ENCODE assay signal across 14 mouse cellular contexts in the genomic region with DNA sequence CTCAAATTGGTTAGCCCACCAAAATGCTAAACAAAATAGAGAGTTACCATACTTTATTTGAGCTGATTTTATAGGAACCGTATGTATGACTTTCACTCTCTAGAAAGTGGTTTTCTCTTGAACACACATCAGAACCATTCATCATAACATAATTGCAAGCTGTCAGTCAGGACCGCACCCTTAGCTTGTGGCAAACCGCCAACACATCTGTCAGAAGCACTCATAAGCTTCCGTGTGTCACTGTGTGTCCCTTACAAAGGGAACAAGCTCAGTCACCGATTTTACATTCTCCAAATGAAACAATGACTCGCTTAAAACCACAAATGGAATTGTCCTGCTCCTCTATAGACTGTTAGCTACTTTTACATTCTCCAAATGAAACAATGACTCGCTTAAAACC.
DNase-seq lines count a peak whose midpoint lies in the region; ATAC-seq and TF ChIP-seq lines count a peak whose summit lies in the region.
"Had no signal": no experiment of that assay in that cellular context is flagged by ENCODE, and none has a peak within 500 bp of the region (broad histone marks: within the 10 kb centered on the region; RNA-seq: fewer than 3 reads in every experiment).

No protein-coding gene starts in this region.

- H3K9ac ChIP-seq in lung, embryonic 14.5 days: no peak overlapping the region
- no peak overlapping the region for H3K9ac ChIP-seq in hindbrain, embryonic 11.5 days (ENCODE audit: low read depth, low read length)
- H3K9ac ChIP-seq: heart, embryonic 15.5 days; lung, embryonic 15.5 days had no signal

- H3K27me3 ChIP-seq in lung, embryonic 14.5 days (ENCODE audit: insufficient read depth, low read length): no peaks in the 10 kb centered on the region
- H3K27me3 ChIP-seq in hindbrain, embryonic 11.5 days (ENCODE audit: control insufficient read depth, insufficient read depth, low read length): no peaks in the 10 kb centered on the region
- H3K27me3 ChIP-seq: heart, embryonic 15.5 days; lung, embryonic 15.5 days had no signal

- no peak overlapping the region for H3K4me2 ChIP-seq in lung, embryonic 14.5 days
- H3K4me2 ChIP-seq in hindbrain, embryonic 11.5 days (replicated peaks; ENCODE audit: low read depth, low read length): no peak overlapping the region
- H3K4me2 ChIP-seq: heart, embryonic 15.5 days; lung, embryonic 15.5 days had no signal

- ATAC-seq in lung, embryonic 14.5 days (ENCODE audit: insufficient read depth): no peak
- no peak for ATAC-seq in hindbrain, embryonic 11.5 days (ENCODE audit: low FRiP score)
- ATAC-seq: inflammation-experienced regulatory T-cells, adult 6 months had no signal

- no peaks in the 10 kb centered on the region for H3K36me3 ChIP-seq in lung, embryonic 14.5 days (ENCODE audit: insufficient read depth)
- no peaks in the 10 kb centered on the region for H3K36me3 ChIP-seq in hindbrain, embryonic 11.5 days (ENCODE audit: control insufficient read depth, insufficient read depth, low read length)
- H3K36me3 ChIP-seq: heart, embryonic 15.5 days; lung, embryonic 15.5 days had no signal

- H3K9me3 ChIP-seq in lung, embryonic 14.5 days (ENCODE audit: low read depth, low read length): no peaks in the 10 kb centered on the region
- no peaks in the 10 kb centered on the region for H3K9me3 ChIP-seq in hindbrain, embryonic 11.5 days (ENCODE audit: control insufficient read depth, low read length)
- H3K9me3 ChIP-seq: heart, embryonic 15.5 days; lung, embryonic 15.5 days had no signal

- H3K4me3 ChIP-seq in lung, embryonic 14.5 days (ENCODE audit: low read depth, low read length): no peak overlapping the region
- no peak overlapping the region for H3K4me3 ChIP-seq in layer of hippocampus, adult 2 months
- H3K4me3 ChIP-seq in hindbrain, embryonic 11.5 days (ENCODE audit: low read depth, low read length): no peak overlapping the region
- H3K4me3 ChIP-seq: heart, embryonic 15.5 days; lung, embryonic 15.5 days had no signal

- peak; percentile 39 for DNase-seq in lung, embryonic 14.5 days
- no peak for DNase-seq in lung, postnatal 10 days
- DNase-seq in Muller cell, postnatal 12 days (ENCODE audit: inconsistent ontology term): peak; percentile 35
- DNase-seq in induced T-regulatory cell, adult 2 months (ENCODE audit: low read depth): peak; percentile 3
- peak; percentile 6 to 23 for DNase-seq in thymus, postnatal 10 days (ENCODE audit: low spot score in 2 of 2)
- no peak for DNase-seq in layer of hippocampus, adult 2 months (ENCODE audit: low spot score in 2 of 2)
- no peak for DNase-seq in urinary bladder, postnatal 10 days (ENCODE audit: low spot score)
- no peak for DNase-seq in hindbrain, embryonic 11.5 days (ENCODE audit: low spot score)
- DNase-seq: gastrocnemius, postnatal 14 days; kidney, postnatal 4 days; spleen, adult 18-20 months had no signal

- no peak for TF ChIP-seq CTCF in lung, embryonic 14.5 days (IDR thresholded peaks at IDR 0.05; ENCODE audit: low read depth)
- no peak for TF ChIP-seq CTCF in layer of hippocampus, adult 2 months (conservative IDR thresholded peaks at IDR 0.05)

- no peaks in the 10 kb centered on the region for H3K4me1 ChIP-seq in lung, embryonic 14.5 days (ENCODE audit: insufficient read depth)
- no peaks in the 10 kb centered on the region for H3K4me1 ChIP-seq in hindbrain, embryonic 11.5 days (replicated peaks; ENCODE audit: control insufficient read depth, insufficient read depth, low read length)
- H3K4me1 ChIP-seq: heart, embryonic 15.5 days; lung, embryonic 15.5 days had no signal

- WGBS in lung, embryonic 14.5 days: 51% methylated on average over 7 of the region's 7 CpGs
- 77% methylated on average over 7 of the region's 7 CpGs for WGBS in hindbrain, embryonic 11.5 days

- no peak overlapping the region for H3K27ac ChIP-seq in lung, embryonic 14.5 days (ENCODE audit: low read depth)
- H3K27ac ChIP-seq in layer of hippocampus, adult 2 months: no peak overlapping the region
- no peak overlapping the region for H3K27ac ChIP-seq in hindbrain, embryonic 11.5 days (ENCODE audit: low read depth, low read length)
- H3K27ac ChIP-seq: heart, embryonic 15.5 days; lung, embryonic 15.5 days had no signal

Comparison
In these comparisons a context has a peak if more than half of its experiments do, and no peak if none do; other contexts are left out.
1. DNase-seq: peak in lung, embryonic 14.5 days (single experiment), Muller cell, postnatal 12 days (single experiment), induced T-regulatory cell, adult 2 months (single experiment) and thymus, postnatal 10 days (2 of 2); none in lung, postnatal 10 days (single experiment), layer of hippocampus, adult 2 months (0 of 2), urinary bladder, postnatal 10 days (single experiment) and hindbrain, embryonic 11.5 days (single experiment).